Mouse (Mus musculus) lung, embryonic 15.5 days (tissue): ENCODE measurements around the gene Tmem41b. TPM values are rescaled to one million over a fixed set of nuclear protein-coding genes. Genes with fewer than 3 reads are reported as not detected.

Source experiments
- ATAC-seq: fragments of 200-750 bp; cut with Nextera tagmentation; 2 replicates; pipeline ENCODE4 v1.8.0; 2017; ENCODE audit warnings: moderate number of reproducible peaks, borderline replicate concordance; ENCODE audit not compliant: low FRiP score, low TSS enrichment; ENCODE audit errors: extremely low read depth
- H3K27ac ChIP-seq: fragments of 300-500 bp; sonication (generic); 2 replicates; pipeline ENCODE4 v1.5.1; 2015; ENCODE audit warnings: moderate library complexity, mild to moderate bottlenecking, inconsistent platforms
- H3K27me3 ChIP-seq: fragments of 300-500 bp; sonication (generic); 2 replicates; pipeline ENCODE4 v1.6.1; 2015; ENCODE audit warnings: inconsistent platforms
- H3K36me3 ChIP-seq: fragments of 300-500 bp; sonication (generic); 2 replicates; pipeline ENCODE4 v1.6.1; 2015; ENCODE audit warnings: inconsistent platforms
- H3K4me1 ChIP-seq: fragments of 300-500 bp; sonication (generic); 2 replicates; pipeline ENCODE4 v1.6.1; 2015; ENCODE audit warnings: inconsistent platforms
- H3K4me2 ChIP-seq: fragments of 300-500 bp; sonication (generic); 2 replicates; pipeline ENCODE4 v1.6.1; 2015; ENCODE audit warnings: inconsistent platforms, mild to moderate bottlenecking, moderate library complexity
- H3K4me3 ChIP-seq: fragments of 300-500 bp; sonication (generic); 2 replicates; pipeline ENCODE4 v1.5.1; 2015; ENCODE audit warnings: mild to moderate bottlenecking, inconsistent platforms
- H3K9ac ChIP-seq: fragments of 300-500 bp; sonication (generic); 2 replicates; pipeline ENCODE4 v1.6.1; 2015; ENCODE audit warnings: inconsistent platforms
- H3K9me3 ChIP-seq: fragments of 300-500 bp; sonication (generic); 2 replicates; pipeline ENCODE4 v1.6.1; 2016; ENCODE audit warnings: inconsistent platforms
- WGBS: fragments of 180-500 bp; shearing (Covaris S2); methylation state at CpG from one replicate; pipeline ENCODE4 v1.1.7; 2015; 5-methylcytosine and 5-hydroxymethylcytosine counted together
- polyA plus RNA-seq: library from polyadenylated mRNA; unstranded; fragments of >200 nt; fragmentation: Nextera tagmentation; extraction: Ambion mirVana; gene quantifications from 2 replicates; pipeline ENCODE4 v1.2.1, GENCODE M21; 2015

The Tmem41b gene
- polyA plus RNA-seq, 1 experiment from 2014 or later: 65.6 TPM

DNA sequence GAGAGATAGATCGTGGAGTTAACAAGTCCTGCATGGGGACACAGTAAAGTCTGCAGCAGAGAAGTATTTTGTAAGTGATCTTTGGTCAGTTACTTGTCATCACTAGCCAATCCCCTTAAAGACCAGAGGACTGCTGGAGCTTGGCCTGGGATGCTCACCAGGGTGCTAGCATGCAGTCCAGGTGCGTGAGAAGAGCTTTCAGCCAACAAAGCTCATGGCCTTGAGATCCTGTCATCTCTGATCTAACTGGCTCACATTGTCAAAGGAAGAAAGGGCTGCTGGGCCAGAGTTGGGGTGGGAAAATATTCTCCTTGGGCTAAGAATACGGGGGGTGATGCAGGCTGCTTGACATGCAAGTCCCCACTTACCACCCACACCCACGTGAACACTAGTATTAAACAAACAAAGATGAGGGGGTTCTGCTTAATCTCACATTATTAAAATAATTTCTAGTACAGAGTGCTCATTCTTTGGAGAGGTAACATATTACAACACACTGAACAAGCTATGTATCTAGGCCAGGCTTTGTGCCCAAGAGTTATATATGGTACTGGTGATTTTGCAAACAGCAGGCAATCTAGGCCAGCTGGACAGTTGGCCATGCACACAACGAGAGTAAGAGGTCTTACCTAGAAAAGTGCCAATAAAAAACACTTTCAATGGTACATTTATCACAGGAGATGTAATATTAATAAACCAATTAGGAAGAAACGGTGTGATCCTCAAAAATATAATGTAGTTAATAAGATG lies 10.6 kb downstream of the Tmem41b start:
- no peak for ATAC-seq
- WGBS: 86% methylated on average over 6 of the region's 6 CpGs
- Histone ChIP-seq H3K9me3 (no peaks in the 10 kb centered on the region), H3K27ac (no peak overlapping the region), H3K4me2 (no peak overlapping the region), H3K9ac (no peak overlapping the region), H3K4me1 (no peaks in the 10 kb centered on the region), H3K4me3 (no peak overlapping the region), H3K27me3 (no peaks in the 10 kb centered on the region), H3K36me3 (peaks cover 49% of the 10 kb centered on the region)

DNA sequence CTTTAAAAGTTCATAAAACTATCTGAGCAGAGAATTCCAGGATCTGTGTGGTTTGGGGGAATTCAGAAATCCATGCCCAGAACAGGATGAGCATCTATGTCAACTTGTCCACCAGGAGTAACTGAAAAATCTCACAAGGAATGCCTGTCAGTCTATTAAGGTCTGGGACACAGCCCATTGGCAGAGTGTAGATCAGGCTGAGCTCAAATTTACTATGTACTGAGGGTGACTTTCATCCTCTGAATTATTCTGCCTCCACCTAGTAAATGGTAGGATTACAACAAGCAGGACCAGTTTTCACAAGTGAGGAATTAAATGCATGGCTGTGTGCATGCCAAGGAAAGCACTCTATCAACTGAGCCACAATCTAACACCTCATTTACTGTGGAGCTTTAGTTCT lies 17.2 kb downstream of the Tmem41b start:
- no peaks in the 10 kb centered on the region for H3K9me3 ChIP-seq
- peak overlapping the region; percentile 59 for H3K27ac ChIP-seq
- no peaks in the 10 kb centered on the region for H3K27me3 ChIP-seq
- peaks cover 5% of the 10 kb centered on the region for H3K36me3 ChIP-seq
- H3K4me1 ChIP-seq: peaks cover 18% of the 10 kb centered on the region
- H3K4me2 ChIP-seq: no peak overlapping the region
- H3K9ac ChIP-seq: no peak overlapping the region
- H3K4me3 ChIP-seq: no peak overlapping the region
- no peak for ATAC-seq

- Histone ChIP-seq H3K27ac (peak overlapping the region; percentile 59), H3K4me3 (no peak overlapping the region), H3K9me3 (no peaks in the 10 kb centered on the region), H3K4me2 (no peak overlapping the region), H3K36me3 (peaks cover 5% of the 10 kb centered on the region), H3K27me3 (no peaks in the 10 kb centered on the region), H3K4me1 (peaks cover 18% of the 10 kb centered on the region), H3K9ac (no peak overlapping the region)
- 6% methylated on average over 2 of the region's 2 CpGs for WGBS
- ATAC-seq: peak; percentile 87
Observed at GRCm38 (mm10) chr7:109968924-109969450, 17.7 kb downstream of the Tmem41b start.

DNA sequence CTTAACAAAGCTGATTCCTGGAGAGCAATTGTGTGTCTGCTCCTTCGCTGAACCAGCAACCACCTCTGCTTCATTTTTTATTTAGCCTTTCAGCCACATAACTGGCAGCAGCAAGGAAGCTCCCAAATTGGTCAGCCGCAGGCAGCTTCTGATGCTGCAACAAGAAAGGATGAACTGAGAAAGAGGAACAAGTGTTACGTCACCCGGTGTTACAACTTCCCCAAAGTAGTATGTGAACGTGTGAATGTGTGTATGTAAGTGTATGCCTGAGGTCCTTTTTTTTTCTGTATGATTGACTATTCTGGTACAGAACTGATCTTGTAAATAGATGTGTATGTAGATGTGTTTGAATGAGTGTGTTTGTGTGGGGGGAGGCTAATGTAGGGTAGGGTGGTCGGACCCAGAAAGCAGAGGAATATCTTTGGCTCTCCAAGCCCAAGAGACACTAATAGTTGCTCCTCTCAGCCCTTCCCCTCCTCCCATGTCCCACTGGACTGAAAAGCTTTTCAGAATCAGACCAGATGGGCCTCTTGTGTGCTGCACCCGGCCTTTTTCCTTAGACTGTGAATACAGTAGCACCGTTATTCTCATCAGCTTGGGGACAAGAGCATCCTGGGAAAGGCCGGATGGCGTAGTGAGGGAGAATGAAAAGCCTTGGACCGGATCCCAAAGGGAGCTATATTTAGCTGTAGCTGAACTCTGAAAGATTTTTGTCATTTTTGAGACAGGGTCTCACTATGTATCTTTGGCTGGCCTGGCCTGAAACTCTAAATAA lies 18.7 kb downstream of the Tmem41b start:
- ATAC-seq: peak; percentile 46
- Histone ChIP-seq H3K4me1 (peaks cover 18% of the 10 kb centered on the region), H3K4me3 (no peak overlapping the region), H3K4me2 (no peak overlapping the region; the same call in 1 of the 2 replicates), H3K27ac (peak overlapping the region; percentile 6; the same call in 1 of the 2 replicates), H3K36me3 (peaks cover 5% of the 10 kb centered on the region), H3K27me3 (no peaks in the 10 kb centered on the region), H3K9me3 (no peaks in the 10 kb centered on the region), H3K9ac (no peak overlapping the region)
- 66% methylated on average over 11 of the region's 11 CpGs for WGBS

GRCm38 (mm10) chr7:109965658-109966057 lies 21.1 kb downstream of the Tmem41b start:
- no peak for ATAC-seq
- Histone ChIP-seq H3K4me3 (no peak overlapping the region), H3K27me3 (no peaks in the 10 kb centered on the region)

DNA sequence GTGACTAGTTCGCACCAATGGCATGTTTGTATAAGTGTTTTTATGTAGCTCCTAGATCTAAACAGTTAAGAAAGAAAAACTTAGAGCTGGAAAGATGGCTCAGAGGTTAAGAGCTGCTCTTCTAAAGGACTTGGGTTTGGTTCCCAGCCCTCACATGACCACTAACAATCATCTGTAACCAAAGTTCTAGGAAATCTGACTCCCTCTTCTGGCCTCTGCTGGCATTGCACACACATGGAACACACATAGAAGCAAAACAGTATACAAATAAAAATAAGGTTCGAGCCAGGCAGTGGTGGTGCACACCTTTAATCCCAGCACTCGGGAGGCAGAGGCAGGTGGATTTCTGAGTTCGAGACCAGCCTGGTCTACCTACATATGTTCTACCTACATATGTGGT lies 23.0 kb downstream of the Tmem41b start:
- 94% methylated on average over 4 of the region's 4 CpGs for WGBS
- Histone ChIP-seq H3K36me3 (no peaks in the 10 kb centered on the region), H3K27ac (no peak overlapping the region), H3K9ac (no peak overlapping the region), H3K4me3 (no peak overlapping the region), H3K27me3 (no peaks in the 10 kb centered on the region), H3K4me1 (peaks cover 18% of the 10 kb centered on the region), H3K4me2 (no peak overlapping the region), H3K9me3 (no peaks in the 10 kb centered on the region)
- no peak for ATAC-seq

More at GRCm38 (mm10) chr7:109965658-109966057, 21.1 kb downstream of the Tmem41b start:
- Histone ChIP-seq H3K36me3 (no peaks in the 10 kb centered on the region), H3K9me3 (no peaks in the 10 kb centered on the region), H3K4me2 (no peak overlapping the region), H3K27ac (no peak overlapping the region), H3K9ac (no peak overlapping the region), H3K4me1 (peaks cover 23% of the 10 kb centered on the region)

DNA sequence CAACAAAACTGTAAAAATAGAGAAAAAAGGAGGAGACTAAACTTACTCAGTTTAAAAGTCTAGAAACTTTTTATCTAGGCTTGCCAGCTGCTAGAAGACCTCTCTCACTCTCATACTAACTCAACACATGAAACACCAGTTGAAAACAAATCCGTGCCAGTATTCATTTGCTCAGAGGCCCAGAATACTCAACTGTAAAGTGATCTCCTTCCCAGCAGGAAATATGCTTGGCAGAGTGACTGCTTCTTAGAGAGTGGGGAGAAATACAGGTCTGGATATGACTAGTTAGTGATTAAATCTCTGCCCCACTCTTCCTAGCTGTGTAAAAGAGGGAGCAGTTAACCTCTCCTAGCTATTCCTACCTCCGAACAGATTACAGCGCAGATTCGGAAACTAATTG lies 24.1 kb downstream of the Tmem41b start:
- H3K4me2 ChIP-seq: no peak overlapping the region
- no peaks in the 10 kb centered on the region for H3K36me3 ChIP-seq
- ATAC-seq: no peak
- no peak overlapping the region for H3K27ac ChIP-seq
- H3K9me3 ChIP-seq: no peaks in the 10 kb centered on the region
- H3K4me1 ChIP-seq: peaks cover 19% of the 10 kb centered on the region
- H3K27me3 ChIP-seq: no peaks in the 10 kb centered on the region
- no peak overlapping the region for H3K9ac ChIP-seq
- no peak overlapping the region for H3K4me3 ChIP-seq
- 74% methylated on average over 4 of the region's 4 CpGs for WGBS

DNA sequence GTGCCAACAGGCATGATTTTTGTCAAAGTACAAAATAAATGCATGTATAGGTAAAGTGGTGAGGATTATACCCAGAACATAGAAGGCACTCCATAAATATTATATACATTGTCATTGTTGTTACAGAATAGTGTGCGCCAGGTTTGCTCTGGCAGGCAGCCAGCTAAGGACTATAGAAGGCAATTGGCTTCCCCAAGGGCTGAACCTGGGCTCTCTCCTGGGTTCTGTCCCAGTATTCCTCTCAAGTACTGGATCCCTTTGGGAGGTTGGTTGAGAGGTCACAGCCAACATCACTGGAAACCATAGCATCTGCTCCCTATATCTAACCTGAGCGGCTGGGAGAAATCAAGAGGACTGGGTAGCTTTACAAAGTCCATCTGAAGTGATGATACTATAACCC lies 25.2 kb downstream of the Tmem41b start:
- H3K27ac ChIP-seq: no peak overlapping the region
- H3K9me3 ChIP-seq: no peaks in the 10 kb centered on the region

GRCm38 (mm10) chr7:109960613-109961154 lies 26.0 kb downstream of the Tmem41b start:
- Histone ChIP-seq H3K4me3 (peak overlapping the region; percentile 85), H3K4me2 (peak overlapping the region; percentile 80), H3K36me3 (no peaks in the 10 kb centered on the region), H3K4me1 (peaks cover 31% of the 10 kb centered on the region), H3K27ac (peak overlapping the region; percentile 95), H3K9me3 (no peaks in the 10 kb centered on the region), H3K9ac (peak overlapping the region; percentile 86), H3K27me3 (no peaks in the 10 kb centered on the region)
- 8% methylated on average over 13 of the region's 13 CpGs for WGBS
- no peak; the same call in 1 of the 2 replicates for ATAC-seq

More for the DNA sequence above, 25.2 kb downstream of the Tmem41b start:
- H3K4me3 ChIP-seq: no peak overlapping the region
- H3K36me3 ChIP-seq: no peaks in the 10 kb centered on the region
- H3K27me3 ChIP-seq: no peaks in the 10 kb centered on the region
- ATAC-seq: no peak
- H3K9ac ChIP-seq: no peak overlapping the region
- no peak overlapping the region for H3K4me2 ChIP-seq
- peaks cover 27% of the 10 kb centered on the region for H3K4me1 ChIP-seq
- 71% methylated on average over 2 of the region's 2 CpGs for WGBS

DNA sequence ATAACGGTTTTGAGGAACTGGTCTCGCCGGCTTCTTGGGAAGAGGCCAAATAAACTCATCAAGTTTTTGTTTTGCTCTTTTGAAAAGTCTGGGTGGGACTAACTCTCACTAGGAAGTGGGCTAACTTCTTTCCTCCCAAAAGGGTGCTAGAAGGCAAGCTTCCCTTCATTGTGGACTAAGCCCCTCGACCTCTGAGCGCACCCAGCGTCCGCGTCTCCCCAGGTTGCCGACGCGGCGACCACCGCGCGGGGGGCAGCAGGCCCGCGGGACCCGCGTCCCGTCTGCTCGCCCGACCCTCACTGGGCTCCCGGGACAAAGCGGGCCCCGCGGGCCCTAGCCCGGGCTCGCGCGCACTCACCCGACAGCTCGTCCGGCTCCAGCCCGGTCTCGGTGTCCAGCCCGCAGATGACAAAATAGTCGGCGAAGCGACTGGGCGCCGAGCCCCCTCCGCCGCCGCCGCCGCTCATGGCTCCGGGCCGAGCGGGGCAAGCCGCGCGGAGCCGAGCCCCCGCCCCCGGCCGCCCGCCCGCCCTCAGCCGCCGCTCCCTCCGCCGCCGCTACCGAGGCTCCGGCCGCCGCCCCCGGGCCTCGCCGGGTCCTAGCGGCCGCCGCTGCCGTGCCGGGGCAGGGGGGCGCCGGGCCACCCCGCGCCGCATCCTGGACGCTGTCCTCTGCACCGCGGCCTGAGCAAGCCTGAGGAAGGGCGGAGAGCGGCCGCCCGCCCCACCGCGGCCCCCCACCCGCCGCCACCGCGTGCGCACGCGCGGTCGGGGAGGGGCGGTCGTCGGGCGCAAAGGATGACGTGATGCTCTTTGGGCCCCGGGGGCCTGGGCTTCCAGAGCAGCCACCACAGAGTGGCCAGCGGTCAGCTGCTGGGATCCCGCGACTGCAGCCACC lies 26.8 kb downstream of the Tmem41b start, which contains the start of gene Dennd5a:
Gene Dennd5a (minus strand): TSS at position 755 of the 897 bp plus-strand sequence.
- under 1% methylated on average over 82 of the region's 107 CpGs for WGBS
- Histone ChIP-seq H3K9me3 (no peaks in the 10 kb centered on the region), H3K27me3 (no peaks in the 10 kb centered on the region), H3K27ac (peak within 1 kb of the TSS; percentile 95), H3K4me3 (peak within 1 kb of the TSS; percentile 85), H3K9ac (peak within 1 kb of the TSS; percentile 86), H3K36me3 (no peaks in the 10 kb centered on the region), H3K4me2 (peak within 1 kb of the TSS; percentile 80), H3K4me1 (peaks cover 38% of the 10 kb centered on the region)
- peak; percentile 92 for ATAC-seq
